Mouse (Mus musculus) CD4-positive helper T cell, adult 2 months (primary cell): ENCODE measurements at regions not wholly inside any gene's neighbourhood (a gene's known extent, or its start where the extent isn't known, plus 50 kb on each side); places are given as distances from the start of the nearest gene placed in this dataset.
A peak's percentile ranks its signal among the peaks of the same experiment; 100 is the strongest.

ENCODE experiments used
- DNase-seq: peaks from one replicate; pipeline ENCODE4 v3.0.0-alpha.2; 2012; ENCODE audit warnings: low read depth, missing footprints, low spot score

DNA sequence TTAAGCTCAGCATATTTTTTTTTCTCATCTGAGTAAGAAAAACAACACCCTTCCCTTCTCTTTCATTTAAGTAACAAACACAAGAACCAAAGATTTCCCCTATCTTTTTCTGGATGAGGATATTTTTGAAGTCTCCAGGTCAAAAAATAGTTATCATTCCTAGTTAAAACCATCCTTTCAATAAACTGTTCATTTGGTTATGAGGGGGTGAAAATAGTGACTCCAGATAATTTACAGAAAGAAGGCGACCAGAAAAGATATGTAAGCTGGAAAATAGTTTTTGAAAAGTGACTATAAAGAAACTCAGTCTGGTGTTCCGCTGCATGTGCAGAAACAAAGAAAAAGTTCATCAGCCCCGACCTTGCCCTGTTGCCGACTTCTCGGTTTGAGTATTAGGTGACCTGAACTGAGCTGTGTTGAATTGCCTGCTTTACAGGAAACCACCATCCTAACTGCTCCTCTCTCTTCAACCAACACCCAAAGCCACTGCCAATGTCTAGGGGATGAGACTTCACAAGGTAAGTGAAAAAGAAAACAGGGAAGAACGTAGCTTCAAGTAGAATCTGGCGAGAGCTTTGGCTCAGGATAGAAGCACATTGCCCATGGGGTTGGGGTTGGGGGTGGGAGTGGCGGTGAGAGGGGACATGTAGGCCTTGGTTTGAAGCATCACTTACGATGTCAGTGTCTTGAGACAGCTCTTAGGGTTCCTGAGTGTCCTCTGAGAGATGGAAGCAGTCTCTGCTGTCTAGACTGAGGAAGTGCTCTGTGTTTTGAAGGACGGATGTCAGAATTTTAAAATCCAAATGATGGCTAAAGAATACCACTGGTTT, 104.6 kb downstream of the Ube2e3 start:
- DNase-seq, result peak; percentile 48

DNA sequence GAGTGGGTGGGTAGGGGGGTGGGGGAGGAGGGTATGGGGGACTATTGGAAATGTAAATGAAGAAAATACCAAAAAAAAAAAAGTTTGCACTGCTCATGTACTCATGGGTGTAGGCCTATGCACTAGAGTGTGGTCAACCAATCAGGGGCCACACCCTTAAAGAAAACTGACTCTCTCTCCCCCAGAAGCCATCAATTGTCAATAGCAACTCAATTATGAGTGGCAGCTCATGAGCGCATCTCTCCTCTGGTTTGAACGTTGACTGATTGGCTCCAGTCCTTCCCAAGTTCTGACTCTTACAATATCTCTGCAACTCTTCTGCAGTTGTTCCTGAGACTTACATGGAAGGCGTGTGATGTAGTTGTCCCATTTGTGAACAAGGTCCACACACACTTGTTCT, 105.9 kb downstream of the Ube2e3 start:
- peak; percentile 33 for DNase-seq

DNA sequence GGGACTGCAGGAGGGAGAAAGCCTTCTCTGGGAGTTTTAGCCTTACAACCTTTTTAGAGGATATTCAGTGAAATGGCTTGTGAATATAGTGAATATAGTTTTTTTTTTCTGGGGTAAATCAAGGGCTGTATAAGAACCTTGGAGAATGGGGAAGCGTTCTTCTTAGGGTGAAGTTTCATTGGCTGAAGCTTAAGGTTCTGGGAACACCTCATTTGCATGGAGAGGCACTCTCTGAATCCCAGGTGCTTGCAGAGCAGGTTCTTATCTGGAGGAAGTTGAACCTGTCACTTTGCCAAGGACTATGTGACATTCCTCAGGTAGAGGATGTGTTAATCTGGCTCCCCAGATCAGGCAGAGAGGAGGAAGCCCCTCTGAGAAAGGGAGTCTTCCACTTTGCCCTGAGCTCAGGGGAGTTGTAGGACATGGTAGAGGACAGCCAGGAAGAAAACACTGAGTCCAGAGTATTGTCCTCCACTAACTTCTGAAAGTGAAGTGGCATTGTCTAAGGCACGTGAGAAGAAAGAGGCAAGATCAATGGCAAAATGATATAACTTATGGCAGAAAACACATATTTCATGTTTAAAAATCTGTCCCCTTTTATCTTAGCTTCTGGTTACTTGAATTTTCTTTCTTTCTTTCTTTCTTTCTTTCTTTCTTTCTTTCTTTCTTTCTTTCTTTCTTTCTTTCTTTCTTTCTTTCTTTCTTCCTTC, 106.9 kb downstream of the Ube2e3 start:
- no peak for DNase-seq

DNA sequence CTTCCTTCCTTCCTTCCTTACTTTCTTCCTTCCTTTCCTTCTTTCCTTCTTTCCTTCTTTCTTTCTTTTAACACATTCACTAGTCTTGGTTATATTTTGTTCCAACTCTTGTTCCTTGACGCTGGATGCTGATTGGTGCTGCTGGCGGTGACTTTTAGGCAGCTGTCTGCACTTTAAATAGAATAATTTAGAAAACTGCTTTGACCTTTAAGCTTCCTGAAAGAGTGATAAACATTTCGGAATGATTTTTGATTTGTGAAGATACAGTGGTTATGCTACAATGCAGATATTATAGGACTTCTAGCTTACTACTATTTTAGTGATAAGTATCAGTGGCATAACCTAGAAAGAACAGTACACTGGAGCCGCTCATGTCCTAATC, 107.5 kb downstream of the Ube2e3 start:
- DNase-seq, result no peak

DNA sequence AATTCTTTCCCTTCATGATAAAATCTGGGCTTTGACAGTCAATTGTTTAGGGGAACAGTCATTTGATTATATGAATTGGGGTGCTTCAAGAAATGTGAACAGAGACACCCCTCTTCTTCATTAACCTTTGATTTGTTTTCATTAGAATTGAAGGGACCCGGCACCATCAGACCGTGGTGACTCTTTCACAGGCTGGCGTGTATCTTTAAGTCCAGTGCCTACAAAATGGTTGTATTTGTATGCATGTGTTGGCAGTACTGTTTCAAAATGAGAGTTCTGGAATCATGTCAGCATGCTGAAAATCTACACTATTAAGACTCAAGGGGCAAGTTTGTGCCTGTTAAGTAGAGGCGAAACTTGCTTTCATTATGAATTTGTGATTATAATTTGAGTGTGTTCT, 108.2 kb downstream of the Ube2e3 start:
- no peak for DNase-seq

DNA sequence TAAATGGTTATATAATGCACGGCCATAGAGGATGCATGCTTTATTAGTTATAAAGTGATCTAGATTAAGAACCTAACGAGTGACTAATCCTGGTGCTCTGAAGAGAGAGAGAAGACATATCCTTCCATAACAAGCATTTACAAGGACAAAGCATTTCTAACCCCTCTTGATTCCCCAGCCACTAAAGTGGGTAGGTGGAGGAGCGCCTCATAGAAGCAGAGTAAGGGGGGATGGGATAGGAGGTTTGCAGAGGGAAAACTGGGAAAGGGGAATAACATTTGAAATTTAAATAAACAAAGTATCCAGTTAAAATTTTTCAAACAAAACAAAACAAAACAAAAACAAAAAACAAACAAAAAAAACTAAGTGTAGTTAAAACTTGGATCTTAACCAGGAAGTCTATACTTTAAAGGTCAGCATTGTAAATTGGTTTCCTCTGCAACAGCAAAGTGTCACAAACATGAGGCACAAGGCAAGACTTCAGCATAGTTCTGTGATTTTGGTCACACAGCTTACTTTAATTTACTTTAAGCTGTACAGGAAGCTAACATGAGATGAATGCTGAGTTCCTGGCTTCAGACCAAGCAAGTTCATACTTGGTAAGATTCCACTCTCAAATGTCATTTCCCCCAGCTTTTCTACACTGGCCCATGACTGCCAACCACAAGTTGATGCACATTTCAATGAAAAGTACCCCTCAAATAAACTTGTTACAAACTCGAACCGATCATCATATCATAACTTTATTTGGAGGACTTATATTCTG, 109.9 kb downstream of the Ube2e3 start:
- DNase-seq, result peak; percentile 51

DNA sequence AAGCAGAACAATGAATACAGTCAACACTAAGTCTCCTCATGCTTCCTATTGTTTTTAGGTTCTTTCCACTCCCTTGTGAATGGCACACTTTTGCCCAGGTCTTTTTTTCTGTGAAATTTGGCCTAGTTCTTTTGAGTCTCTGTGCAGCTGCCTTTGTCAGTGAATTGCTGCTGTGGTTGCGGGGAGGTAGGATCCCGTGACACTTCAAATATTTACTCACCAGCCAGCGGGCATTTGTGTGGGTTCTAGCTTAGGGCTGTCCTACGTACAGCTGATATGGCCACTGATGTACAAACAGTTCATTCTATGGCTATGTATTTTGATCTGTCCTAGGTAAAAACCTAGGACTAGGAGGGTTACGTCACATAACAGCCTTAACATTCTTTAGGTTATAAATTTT, 112.1 kb downstream of the Ube2e3 start:
- DNase-seq, result peak; percentile 45

DNA sequence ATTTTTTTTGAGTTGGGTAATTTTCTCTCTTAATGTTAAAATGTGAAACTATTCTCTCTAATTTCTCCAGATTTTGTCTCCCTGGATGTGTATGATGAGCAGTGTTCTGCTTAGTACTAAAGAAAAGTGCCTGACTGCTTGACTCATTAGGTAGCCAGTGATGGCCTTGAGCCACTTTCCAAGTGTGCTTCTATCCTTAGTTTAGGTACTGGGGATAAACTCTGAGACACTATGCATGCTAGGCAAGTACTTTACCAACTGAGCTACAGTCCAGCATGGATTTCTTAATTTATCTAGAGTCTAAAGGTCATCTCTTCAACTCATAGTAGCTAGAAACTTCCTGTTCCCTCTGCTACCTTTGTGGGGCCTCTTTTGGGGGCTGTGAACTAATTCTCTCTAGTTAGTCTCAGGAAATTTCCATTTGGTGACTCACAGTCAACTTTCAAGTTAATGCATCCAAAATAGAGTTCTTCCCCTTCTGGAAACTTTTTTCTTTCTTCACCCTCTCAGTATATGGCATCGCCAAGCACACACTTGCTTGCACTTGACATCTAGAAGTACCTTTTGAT, 112.8 kb downstream of the Ube2e3 start:
- DNase-seq, result peak; percentile 57

DNA sequence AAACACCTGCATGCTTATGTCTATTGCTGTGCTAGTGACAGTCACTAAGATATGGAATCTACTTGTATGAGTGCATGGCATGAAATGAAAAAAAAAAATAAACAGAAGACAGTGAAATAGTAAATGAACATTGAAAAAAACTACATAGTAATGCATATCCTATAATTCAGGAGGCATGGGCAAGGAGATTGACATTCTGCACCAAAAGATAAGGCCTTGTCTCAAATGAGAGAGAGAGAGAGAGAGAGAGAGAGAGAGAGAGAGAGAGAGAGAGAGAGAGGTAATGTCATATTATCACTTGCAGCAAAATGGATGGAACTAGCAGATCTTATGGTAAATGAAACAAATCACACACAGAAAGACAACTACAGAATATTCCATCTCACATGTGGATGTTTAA, 115.4 kb downstream of the Ube2e3 start:
- DNase-seq, result no peak

DNA sequence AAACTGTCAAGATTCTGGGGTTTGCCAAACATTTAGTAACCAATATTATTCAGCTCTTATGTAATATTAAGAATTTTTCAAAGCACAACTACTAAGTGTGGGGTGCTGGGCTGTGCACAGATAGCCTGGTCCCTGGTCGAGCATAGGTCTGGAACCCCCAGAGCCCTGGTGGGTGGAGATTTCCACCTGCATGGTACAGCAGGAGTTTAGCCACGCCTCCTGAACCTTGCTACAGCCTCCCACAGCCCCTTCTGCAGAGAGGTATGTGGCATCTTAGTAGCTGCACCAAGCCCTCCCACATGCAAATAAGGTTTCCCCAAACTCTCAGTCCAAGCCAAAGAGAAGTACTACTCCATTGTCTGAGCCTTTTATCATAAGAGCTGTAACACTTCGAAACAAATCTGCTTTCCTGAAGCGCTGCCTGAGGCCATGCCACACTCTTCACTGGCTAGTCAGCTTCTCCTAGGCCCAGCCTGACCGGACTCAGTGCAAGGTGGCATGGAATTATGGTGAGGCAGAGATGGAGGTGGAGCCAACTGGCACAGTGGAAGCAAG, 116.1 kb downstream of the Ube2e3 start:
- no peak for DNase-seq

DNA sequence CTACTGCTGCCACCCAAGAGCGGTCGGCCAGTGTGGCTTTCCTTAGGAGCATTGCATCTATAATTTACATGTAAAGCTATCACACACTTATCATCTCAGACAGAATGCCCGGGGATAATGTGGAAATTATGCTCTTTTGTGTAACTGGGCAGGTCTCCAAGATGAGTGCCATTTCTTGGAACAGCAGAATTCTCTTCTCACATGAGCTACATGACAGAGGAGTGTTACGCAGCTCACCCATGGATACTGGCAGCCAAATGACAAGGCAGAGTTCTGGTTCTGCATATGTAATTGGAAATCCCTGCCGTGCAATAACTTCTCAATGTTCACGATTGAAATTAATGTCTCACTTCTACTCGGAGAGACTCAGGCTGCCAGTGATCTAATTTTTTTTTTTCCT, 119.1 kb downstream of the Ube2e3 start:
- DNase-seq, result no peak

DNA sequence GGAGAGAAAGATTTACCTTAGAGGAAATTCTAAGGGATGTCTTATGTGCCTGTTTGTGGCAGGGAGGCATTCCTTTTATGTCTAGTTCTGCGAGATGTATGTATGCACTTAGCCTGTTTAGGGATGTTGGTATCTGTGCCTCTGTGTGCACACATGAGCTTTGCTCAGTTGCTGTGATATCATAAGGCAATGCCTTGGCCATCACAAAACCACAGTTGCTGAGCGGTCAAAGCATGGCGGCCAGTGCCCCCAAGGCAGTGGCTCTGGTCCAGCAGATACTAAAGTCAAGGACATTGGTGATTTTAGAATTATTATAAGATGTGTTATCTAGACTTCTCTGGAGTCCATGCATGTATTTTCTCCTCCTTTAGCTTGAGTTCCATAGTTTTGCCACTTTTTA, 119.5 kb downstream of the Ube2e3 start:
- DNase-seq, result no peak

DNA sequence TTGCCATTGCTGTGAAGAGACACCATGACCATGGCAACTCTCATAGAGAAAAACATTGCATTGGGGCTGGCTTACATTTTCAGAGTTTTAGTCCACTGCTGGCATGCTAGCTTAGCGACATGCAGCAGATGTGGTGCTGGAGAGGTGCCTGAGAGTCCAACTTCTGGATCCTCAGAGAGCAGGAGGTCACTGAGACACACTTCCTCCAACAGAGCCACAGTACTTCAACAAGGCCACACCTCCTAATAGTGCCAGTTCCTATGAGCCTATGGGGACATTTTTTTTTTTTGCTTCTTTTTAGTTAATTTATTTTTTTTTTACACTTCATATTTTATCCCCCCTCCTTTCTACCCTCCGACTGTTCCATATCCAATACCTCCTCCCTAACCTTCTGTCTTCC, 120.3 kb downstream of the Ube2e3 start:
- DNase-seq, result no peak

DNA sequence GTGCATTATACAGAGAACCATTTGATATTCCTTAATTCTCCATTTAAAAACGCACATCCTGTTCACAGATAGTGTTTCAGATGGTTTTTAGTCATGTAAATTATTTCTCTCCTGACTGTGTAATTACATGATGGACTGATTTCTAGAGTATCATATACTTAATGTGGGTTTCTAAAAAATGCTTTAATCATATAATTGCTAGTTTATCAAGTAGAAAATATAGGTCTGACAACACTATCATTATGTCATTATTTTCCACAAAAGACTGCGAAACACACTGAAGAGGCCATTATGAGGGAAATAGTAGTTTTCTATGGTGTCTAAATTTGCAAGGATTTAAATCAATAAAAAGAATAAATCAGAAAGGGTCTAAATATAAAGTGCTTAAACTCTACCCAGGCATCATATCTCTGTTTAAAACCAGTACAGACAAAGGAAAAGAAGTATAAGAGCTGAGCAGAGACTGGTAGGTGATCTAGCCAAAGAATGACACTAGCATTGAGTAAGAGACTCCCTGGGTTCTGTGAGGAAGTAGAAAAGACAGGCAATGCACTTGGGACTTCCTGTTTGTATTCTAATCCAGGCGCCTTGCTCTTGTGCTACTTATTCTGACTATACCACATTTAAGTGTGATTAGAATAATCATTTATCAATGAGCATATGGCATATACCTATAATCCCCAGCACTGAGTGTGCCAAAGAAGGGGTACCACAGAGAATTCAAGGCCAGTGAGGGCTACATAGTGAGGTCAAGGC, 127.1 kb downstream of the Ube2e3 start:
- DNase-seq, result no peak

DNA sequence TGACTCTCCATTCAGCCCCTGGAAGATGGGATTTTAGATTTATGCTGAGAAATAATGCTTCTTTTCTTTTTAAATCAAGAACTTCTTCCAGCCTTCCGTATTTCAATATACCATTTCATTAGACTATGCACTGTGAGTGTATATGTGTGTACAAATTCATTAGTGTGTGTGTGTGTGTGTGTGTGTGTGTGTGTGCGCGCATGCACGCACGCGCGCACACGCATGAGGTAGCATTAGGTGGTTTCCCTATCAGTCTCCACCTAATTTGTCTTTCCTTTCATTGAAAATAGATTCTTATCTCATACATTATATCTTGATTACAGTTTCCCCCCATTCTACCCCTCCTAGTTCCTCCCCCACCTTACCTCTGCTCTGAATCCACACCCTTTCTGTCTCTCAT, 130.7 kb downstream of the Ube2e3 start:
- DNase-seq, result no peak

DNA sequence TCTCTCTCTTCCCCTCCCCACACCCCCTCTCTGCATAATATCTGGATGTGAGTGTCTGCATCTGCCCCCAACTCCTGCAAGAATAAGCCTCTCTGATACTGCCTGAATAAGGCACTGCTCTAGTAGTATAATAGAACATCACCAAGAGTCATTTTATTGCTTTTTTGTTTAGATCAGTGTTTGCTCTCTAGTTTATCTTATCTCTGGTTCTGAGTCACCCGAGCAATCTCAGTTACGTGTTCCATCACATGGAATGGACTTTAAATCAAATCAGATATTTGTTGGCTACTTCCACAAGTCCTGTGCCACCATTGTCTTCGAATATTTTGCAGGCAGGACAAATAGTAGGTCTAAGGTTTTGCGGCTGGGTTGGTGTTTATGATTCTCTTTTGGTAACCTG, 131.5 kb downstream of the Ube2e3 start:
- no peak for DNase-seq

DNA sequence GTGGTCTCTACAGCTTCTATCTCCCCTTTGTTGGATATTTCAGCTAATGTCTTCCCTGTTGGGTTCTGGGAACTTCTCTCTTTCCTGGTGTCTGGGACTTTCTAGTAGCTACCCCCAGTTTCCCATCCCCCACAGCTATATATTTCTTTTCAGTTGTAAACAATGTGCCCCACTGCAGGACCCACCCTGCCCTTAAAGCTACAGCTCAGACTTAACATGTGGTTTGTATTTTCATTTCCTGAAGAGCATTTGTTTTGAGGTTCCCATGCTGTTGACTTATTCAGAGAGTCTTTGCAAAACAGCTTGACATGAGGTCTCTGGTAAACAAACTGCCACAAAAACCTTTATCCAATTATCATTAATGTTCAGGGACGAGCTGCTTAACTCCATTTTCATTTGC, 136.9 kb downstream of the Ube2e3 start:
- peak; percentile 35 for DNase-seq

DNA sequence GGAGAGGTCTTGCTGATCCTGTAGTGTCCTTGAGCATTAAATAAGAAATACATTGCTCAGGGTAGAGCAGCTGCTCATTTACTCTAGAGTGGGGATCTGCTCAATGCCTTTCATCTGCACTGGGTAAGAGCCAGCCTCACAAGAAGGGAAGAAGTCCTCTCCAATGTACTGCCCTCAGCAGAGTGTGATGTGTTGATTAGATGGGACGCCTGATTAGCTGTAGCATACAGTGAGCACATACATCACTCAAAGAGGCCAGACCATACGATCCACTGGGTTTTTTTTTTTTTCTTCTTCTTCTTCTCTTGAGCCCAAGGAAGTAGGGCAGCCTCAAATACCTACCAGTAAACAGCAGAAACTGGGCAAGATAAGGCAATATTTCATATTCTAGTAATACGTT, 140.7 kb downstream of the Ube2e3 start:
- no peak for DNase-seq

DNA sequence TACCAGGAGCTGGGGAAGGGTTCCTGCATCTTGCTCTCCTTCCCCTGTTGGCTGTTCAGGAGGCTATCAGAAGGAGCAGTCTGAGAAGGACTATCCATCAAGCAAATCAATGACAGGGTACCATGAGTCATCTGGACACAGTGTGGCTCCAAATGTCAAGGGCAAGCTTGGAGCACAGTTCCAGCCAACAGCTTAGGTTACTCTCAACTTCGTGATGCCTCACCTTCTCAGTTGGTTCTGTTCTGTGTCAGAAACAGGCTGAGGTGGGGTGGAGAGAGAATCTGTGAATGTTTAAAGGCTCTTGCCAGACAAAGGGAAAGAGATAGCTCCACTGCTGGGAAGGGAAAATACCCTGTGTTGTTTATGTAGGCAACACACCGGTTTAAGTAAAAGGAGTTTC, 141.9 kb downstream of the Ube2e3 start:
- DNase-seq, result peak; percentile 32

DNA sequence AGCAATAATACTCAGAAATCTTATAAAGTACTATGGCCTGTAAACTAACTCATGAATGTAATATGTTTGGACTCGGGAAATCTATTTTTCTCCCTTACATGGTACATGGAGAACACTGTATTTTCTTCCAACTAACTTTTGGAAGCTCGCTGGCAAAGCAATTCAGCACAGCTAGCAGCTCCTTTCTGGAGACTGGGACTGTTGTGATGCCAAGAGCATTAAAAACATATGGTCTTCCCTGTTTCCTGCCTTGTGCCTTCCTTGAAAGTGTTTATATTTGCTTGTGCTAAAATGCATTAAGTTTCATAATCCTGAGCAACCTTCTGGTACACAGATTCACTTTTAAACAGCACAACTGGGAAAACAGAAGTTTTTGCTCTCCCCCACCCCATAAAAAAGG, 142.3 kb downstream of the Ube2e3 start:
- no peak for DNase-seq
